Mouse (Mus musculus): ENCODE measurements at regions not wholly inside any gene's neighbourhood (a gene's known extent, or its start where the extent isn't known, plus 50 kb on each side); places are given as distances from the start of the nearest gene placed in this dataset.

GRCm38 (mm10) chr1:88946374-88946773 is 123.8 kb upstream of the Sh3bp4 start:
- no peak for TF ChIP-seq CTCF (IDR thresholded peaks at IDR 0.05)
- intact Hi-C loops (cut with DNase I), result no loop called here
- Histone ChIP-seq H3K4me3 (no peak overlapping the region), H3K27ac (no peak overlapping the region)
- no peak for DNase-seq (ENCODE audit: extremely low spot score in 1 of 2, low spot score in 2 of 2)

DNA sequence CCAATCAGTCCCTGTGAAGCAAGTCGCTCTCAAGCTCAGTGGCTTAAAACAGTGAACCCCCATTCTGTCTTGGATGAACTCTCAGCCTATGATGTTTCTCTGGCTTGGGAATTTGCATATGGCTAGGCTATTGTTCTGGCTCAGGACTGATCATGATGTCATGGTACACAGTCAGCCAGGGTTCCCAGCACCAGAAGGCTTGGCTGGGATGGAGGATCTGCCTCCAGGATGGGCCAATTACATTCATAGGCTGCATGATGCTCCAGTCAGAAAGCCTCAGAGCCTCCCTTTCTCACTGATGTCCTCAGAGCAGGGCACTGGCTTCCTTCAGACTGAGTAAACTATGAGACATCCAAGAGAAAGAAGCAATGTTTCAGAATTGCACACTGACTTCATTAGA is 120.3 kb upstream of the Sh3bp4 start:
- Histone ChIP-seq H3K4me3 (no peak overlapping the region), H3K27ac (no peak overlapping the region)
- intact Hi-C loops (cut with DNase I), result no loop called here
- no peak for DNase-seq (ENCODE audit: extremely low spot score in 1 of 2, low spot score in 2 of 2)
- TF ChIP-seq CTCF (IDR thresholded peaks at IDR 0.05), result no peak

- Histone ChIP-seq H3K27ac (no peak overlapping the region), H3K4me3 (no peak overlapping the region)
- TF ChIP-seq CTCF (IDR thresholded peaks at IDR 0.05), result no peak
- intact Hi-C loops (cut with DNase I), result no loop called here
- no peak for DNase-seq (ENCODE audit: extremely low spot score in 1 of 2, low spot score in 2 of 2)
These were observed 116.7 kb upstream of the Sh3bp4 start for GRCm38 (mm10) chr1:88953516-88953915.

- DNase-seq (ENCODE audit: extremely low spot score in 1 of 2, low spot score in 2 of 2), result no peak
- intact Hi-C loops (cut with DNase I), result no loop called here
- Histone ChIP-seq H3K27ac (no peak overlapping the region), H3K4me3 (no peak overlapping the region)
- no peak for TF ChIP-seq CTCF (IDR thresholded peaks at IDR 0.05)
These were observed 115.4 kb upstream of the Sh3bp4 start for GRCm38 (mm10) chr1:88954784-88955183.

DNA sequence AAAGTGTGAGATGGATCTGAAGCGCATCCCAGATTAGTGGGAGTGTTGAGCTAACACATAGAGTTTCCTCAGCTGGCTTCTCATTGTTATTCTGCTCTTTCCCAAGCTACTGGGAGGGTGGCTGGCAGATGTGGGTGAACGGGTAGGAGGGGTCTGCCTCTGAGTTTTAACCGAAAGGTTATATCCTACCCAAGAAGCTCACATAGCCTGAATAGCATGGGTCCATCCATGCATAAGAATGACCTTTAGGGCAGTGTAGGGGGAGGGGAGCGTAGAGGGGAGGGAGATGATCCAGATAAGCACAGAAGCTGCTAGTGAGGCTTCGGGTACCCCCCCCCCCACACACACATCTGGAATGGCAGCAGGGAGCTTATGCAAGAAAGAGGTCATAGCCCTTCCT is 113.2 kb upstream of the Sh3bp4 start:
- intact Hi-C loops (cut with DNase I), result no loop called here
- TF ChIP-seq CTCF (IDR thresholded peaks at IDR 0.05), result no peak
- no peak for DNase-seq (ENCODE audit: extremely low spot score in 1 of 2, low spot score in 2 of 2)
- Histone ChIP-seq H3K4me3 (no peak overlapping the region), H3K27ac (no peak overlapping the region)

DNA sequence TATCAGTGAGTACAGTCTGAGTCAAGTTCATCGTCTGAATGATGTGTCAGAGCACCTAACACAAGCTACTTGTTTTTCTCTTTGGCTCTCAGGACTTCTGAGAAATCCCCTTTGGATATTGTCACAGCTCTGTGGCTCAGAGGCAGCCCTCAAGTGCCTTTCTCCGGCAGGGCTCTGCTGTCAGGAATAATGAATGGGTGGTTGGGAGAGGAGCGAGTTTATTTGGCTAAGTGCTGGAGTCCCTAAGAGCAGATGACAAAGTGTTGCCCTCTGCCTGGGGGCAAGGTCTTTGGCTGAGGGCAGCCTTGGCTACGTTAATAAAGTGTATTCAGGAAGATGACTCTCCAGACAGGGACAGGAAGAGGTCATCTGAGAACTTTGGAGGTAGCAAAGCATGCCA is 110.5 kb upstream of the Sh3bp4 start:
- intact Hi-C loops (cut with DNase I), result no loop called here

DNA sequence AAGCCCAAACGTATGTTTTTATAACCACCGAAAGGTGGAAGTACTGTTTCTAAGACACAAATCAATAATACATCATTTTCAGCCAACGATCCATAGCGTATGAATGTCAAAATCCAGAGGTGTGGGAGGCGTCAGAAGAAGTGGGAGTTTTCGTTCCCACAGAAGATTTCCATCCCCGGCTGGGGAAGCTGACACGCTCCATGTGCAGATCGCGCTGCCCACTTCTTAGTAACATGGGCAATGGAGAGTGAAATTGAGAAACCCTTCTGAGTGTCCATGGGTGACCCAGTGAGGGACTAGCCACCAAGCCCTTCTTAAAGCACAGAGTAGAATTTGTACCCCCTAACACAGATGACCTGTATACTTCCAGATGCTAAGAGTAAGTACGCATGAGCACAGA is 110.1 kb upstream of the Sh3bp4 start:
- Histone ChIP-seq H3K27ac (no peak overlapping the region), H3K4me3 (no peak overlapping the region)
- intact Hi-C loops (cut with DNase I), result no loop called here
- TF ChIP-seq CTCF (IDR thresholded peaks at IDR 0.05), result no peak
- no peak for DNase-seq (ENCODE audit: extremely low spot score in 1 of 2, low spot score in 2 of 2)

More for the DNA sequence above, 110.5 kb upstream of the Sh3bp4 start:
- no peak for DNase-seq (ENCODE audit: extremely low spot score in 1 of 2, low spot score in 2 of 2)
- Histone ChIP-seq H3K27ac (no peak overlapping the region), H3K4me3 (no peak overlapping the region)
- no peak for TF ChIP-seq CTCF (IDR thresholded peaks at IDR 0.05)

DNA sequence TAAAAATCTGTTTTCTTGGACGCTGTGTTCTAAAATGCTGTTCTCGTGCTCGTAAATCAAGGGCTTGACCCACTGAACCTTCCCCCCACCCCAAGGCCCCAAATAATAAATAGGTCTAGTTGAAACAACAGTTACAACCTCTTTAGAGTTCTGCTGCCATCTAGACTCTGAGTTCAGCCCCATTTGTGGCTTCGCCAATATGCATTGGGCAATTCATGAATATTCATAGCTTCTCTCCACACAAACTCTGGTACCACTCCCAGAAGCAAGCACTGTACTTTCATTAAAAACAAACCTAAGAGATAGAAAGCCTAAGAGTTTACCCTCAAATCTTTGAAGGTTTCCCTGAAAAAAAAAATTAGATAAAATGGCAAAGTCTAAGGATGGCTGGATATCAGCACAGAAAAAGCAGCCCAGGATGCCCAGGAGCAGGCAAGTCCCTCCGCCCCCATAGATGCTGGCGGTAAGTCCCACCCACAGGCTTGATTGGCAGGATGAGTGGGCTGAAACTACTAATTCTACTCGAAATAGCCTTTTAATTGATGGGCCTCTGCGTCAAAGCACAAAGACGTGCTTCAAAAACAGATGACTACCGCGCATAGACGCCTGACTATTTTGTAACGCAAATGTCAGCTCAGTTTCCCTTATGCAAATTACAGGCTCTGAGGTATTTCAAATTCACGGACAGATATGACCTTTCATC is 106.0 kb upstream of the Sh3bp4 start:
- intact Hi-C loops (cut with DNase I), result no loop called here
- TF ChIP-seq CTCF (IDR thresholded peaks at IDR 0.05), result no peak
- Histone ChIP-seq H3K27ac (no peak overlapping the region), H3K4me3 (no peak overlapping the region)
- DNase-seq (ENCODE audit: extremely low spot score in 1 of 2, low spot score in 2 of 2), result peak in 1 of 2 experiments; percentile 20

DNA sequence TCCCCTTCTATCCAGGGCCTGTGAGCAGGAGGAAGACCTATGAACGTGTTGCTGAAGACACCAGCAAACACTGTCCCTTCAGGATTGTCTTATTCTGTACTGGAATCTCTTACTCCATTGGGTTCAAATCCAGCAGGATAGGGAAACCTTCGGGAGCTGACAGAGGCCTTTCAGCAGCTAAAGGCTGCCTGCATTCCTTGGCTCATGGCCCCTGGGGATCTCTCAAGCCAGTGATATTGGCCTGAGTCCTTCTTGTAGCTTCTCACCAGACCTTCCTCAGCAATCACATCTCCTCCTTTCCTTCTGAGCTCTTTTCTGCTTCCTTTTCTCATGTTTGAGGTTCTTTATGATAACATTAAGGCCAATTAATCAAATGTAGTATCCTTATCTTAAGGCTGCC is 103.8 kb upstream of the Sh3bp4 start:
- Histone ChIP-seq H3K27ac (no peak overlapping the region), H3K4me3 (no peak overlapping the region)
- intact Hi-C loops (cut with DNase I), result no loop called here
- DNase-seq (ENCODE audit: extremely low spot score in 1 of 2, low spot score in 2 of 2), result no peak
- no peak for TF ChIP-seq CTCF (IDR thresholded peaks at IDR 0.05)

- no peak overlapping the region for H3K27ac ChIP-seq
- no peak for DNase-seq (ENCODE audit: extremely low spot score in 1 of 2, low spot score in 2 of 2)
- no peak overlapping the region for H3K4me3 ChIP-seq
- intact Hi-C loops (cut with DNase I), result no loop called here
- TF ChIP-seq CTCF (IDR thresholded peaks at IDR 0.05), result no peak
These were observed 102.1 kb upstream of the Sh3bp4 start for GRCm38 (mm10) chr1:88968142-88968541.

DNA sequence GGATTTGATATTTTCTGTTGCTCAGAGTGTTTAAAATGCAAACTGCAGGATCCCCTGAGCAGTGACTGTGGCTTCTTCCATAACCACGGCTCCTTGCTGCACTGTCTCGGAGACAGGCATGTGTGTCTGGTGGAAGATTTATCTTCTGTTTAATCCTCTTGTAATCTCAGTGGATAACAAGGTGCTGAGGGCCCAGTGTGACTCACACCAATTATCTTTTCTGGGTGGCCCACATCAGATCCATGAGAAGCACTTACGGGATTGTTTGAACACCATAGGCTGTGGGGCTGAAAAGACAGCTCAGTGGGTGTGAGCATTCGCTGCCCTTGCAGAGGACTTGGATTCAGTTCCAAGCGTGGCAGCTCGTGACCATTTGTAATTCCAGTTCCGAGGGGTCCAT is 101.2 kb upstream of the Sh3bp4 start:
- no peak for TF ChIP-seq CTCF (IDR thresholded peaks at IDR 0.05)
- intact Hi-C loops (cut with DNase I), result no loop called here
- DNase-seq (ENCODE audit: extremely low spot score in 1 of 2, low spot score in 2 of 2), result no peak
- H3K27ac ChIP-seq, result no peak overlapping the region
- H3K4me3 ChIP-seq, result no peak overlapping the region

GRCm38 (mm10) chr1:88969630-88970029 is 100.6 kb upstream of the Sh3bp4 start:
- TF ChIP-seq CTCF (IDR thresholded peaks at IDR 0.05), result no peak
- intact Hi-C loops (cut with DNase I), result no loop called here
- Histone ChIP-seq H3K27ac (no peak overlapping the region), H3K4me3 (no peak overlapping the region)
- no peak for DNase-seq (ENCODE audit: extremely low spot score in 1 of 2, low spot score in 2 of 2)

DNA sequence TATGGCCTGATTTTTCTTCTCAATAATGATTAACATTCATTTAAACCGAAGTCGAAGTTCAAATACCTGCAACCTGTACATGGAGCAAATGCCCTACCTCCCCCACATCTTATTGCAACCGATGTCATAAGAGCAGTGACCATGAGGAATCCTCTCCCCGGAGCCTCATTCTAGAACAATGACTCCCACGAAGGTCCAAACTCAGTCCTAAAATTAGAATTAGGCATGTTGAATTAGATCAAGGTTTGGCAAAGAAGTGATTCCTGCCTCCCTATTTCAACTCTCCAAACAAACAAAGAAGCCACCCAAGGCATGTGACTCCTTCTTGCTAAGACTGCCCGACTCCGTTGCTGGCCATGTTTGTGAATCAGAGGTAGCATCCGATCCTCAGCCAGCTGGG is 94.1 kb upstream of the Sh3bp4 start:
- no peak for DNase-seq (ENCODE audit: extremely low spot score in 1 of 2, low spot score in 2 of 2)
- no peak overlapping the region for H3K27ac ChIP-seq
- intact Hi-C loops (cut with DNase I), result no loop called here
- H3K4me3 ChIP-seq, result no peak overlapping the region
- TF ChIP-seq CTCF (IDR thresholded peaks at IDR 0.05), result no peak

Measured in left cerebral cortex, adult 2 months (tissue).